Mouse (Mus musculus) heart, adult 2 months (tissue): Measurements from ENCODE around the gene Timm8b.

Source experiments
- CTCF ChIP-seq: fragments of 200-600 bp; IDR thresholded peaks from 2 replicates; pipeline ENCODE4 v1.8.1; 2022; ENCODE audit warnings: antibody characterized with exemption, mild to moderate bottlenecking, moderate library complexity
- POLR2A ChIP-seq: fragments of 200-500 bp; IDR thresholded peaks from 2 replicates; pipeline ENCODE4 v1.6.1; 2011; ENCODE audit warnings: mild to moderate bottlenecking, low read depth, low read length, control low read depth; ENCODE audit not compliant: insufficient read depth

DNA sequence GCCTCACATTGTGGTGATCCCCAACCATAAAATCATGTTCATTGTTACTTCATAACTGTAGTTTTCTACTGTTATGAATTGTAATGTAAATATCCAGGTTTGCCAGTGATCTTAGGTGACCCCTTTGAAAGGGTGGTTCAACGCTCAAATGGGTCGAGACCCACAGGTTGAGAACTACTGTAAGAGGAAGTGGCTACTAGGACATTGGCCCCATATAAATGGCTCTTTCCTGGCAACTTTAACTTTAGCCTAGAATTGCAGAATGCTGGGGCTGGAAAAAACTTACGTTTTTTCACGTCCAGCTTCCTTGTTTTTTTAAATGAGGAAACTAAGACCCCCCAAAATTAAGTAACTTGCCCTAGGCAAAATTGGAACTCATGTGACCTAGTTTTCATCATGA is 36.3 kb upstream of the Timm8b start:
- TF ChIP-seq CTCF (no peak), POLR2A (no peak)
